Mouse (Mus musculus): ENCODE results near the gene Elp4.

The Elp4 gene

DNA sequence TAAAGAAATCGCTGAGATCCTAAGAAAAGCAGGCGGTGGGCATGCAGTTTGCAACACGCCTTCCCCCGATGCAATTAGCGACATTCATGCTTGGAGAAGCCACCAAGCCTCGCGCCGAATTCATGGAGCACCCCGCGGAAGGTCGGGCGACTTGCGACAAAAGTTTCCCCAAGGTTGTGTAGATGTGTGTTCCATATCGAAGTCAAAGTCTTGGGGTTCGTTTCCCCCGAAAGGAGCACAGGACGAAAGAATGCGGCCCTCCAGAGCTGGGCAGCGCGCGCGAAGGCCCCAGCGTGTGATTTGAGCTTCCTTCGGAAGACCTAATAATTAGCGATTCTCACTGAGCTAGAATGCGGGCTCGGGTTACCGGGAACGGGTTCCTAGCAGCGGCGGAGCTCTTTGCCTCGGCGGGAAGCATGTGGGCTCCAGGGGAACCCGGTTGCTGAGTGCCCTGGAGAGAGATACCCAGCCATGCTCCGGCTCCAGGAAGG, 234.9 kb downstream of the Elp4 start:
- no peak for DNase-seq

DNA sequence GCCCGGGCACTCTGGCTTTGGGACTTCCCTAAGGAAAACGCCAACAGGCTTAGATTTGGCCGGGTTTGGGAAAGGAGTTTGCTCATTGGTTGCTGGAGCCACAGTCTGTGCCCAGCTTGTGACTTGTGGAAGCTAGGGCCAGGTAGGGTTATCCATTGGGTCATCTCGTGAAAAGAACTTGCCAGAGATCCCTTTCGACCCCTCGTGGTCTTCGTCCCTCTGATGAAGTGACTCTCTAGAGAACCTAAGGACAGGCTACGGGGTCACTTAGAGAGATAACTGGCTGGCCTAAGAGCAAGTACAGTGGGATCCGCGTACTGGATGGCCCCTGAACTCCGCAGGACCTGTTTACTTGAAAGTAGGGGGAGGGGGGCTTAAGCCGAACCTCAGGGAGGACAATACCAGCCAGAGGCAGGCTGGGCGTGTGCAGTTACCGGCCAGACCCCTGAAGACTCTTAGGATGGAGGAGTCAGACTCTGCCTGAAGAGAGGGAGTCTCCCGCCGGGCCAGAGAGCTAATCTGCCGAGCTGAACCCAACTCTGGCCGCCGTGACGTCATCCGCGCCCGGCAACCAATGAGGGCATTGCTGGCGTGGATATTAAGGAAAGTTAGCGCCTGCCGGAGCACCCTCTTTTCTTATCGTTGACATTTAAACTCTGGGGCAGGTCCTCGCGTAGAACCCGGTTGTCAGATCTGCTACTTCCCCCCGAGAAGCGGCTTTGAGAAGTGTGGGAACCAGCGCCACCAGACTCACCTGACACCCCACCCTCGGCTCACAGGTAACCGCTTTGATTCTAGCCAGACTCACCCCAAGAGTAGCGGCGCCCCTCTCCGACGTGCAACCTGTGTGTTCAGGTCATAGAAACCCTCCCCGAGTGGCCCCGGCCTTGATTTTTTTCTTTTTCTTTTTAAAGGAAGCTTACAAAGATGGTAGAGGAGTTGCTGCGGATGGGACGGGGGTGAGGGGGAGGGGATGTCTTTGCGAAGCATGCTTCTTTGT, 235.8 kb downstream of the Elp4 start, which contains the start of gene Pax6:
Pax6 (plus strand) TSS at position 630 of the 1,000 bp plus-strand sequence.
- DNase-seq, result no peak

DNA sequence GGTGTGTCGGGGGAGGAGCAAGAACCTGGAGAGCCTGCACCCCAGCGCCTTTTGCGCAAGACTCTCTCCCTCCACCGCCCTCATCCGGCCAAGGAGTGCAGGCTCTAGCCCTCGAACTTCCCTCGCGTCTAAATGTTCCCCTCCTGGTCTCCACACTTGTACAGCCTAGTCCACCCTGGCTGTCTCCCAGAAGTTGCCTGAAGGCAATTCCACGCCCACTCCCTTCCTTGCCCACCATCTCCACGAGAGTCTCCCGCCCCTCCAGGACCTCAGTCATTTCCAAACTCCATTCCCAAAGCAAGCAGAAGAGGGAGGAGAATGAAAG, 236.8 kb downstream of the Elp4 start:
- no peak for DNase-seq

DNA sequence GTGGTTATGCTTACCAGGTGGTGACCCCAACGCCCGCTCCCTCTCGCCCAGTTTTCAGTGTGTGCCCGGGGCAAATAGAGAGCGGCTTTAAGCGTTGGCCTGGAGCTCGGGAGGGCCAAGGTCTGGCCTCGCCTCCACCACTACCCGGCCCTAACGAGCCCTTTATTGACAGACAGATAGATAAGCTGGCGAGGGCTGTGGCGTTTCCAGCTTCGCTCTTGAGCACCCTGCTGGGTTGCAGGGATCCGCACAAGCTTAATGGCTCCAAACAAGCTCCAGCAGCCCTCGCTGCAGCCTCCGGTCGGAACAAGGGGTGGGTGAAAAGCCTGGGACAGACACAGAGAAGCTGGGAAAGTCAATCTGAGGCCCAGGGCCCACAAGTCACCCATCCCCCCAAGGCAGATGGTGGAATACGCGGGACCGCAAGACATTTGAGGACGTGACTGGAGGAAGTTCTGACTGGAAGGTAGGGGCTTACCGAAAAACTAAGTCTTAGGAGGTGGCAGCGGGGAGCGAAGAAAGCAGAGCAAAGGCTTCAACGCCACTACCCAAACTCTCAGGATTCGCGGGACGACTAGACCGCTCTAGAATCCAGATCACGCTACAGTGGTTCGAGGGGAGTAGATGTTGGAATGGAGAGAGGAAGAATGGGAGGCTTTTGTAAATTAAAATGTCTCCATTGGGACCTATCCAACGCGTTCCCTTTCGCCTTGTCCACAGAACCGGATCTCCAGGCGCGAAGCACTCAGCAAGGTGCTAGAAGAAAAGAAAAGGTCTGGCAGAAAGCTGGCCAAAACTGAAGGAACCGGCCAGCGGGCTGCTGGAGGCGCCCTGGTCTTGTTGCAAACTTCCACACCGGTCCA, 237.4 kb downstream of the Elp4 start:
- DNase-seq, result no peak

DNA sequence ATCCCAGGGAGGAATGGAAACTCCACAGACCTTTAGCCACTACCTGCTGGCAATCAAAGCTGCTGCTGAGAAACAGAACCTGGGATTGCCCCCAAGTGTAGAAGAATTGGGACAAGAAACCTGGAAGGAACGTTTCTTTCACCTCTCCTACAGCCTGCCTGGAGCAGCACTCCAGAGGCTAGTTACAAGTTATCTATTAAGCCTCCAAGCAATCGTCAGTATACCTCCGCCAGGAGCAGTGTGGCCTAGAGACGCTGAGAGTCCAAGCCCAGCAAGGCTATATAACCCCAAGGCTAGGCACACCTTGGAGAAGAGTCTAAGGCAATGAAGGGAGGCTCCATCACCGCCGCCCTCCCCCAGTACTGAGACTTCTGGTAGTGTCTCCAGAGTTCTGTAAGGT, 238.0 kb downstream of the Elp4 start:
- DNase-seq, result no peak

GRCm38 (mm10) chr2:105665491-105666250, 238.7 kb downstream of the Elp4 start:
- no peak for DNase-seq

GRCm38 (mm10) chr2:105664996-105665395, 239.4 kb downstream of the Elp4 start:
- DNase-seq, result no peak

- DNase-seq, result no peak
These were observed 241.3 kb downstream of the Elp4 start for GRCm38 (mm10) chr2:105663101-105663511.

- no peak for DNase-seq
These were observed 241.8 kb downstream of the Elp4 start for GRCm38 (mm10) chr2:105662606-105663005.

GRCm38 (mm10) chr2:105662121-105662520, 242.2 kb downstream of the Elp4 start:
- no peak for DNase-seq

GRCm38 (mm10) chr2:105661623-105662066, 242.7 kb downstream of the Elp4 start:
- DNase-seq, result no peak

GRCm38 (mm10) chr2:105660874-105661622, 243.3 kb downstream of the Elp4 start:
- no peak for DNase-seq

DNA sequence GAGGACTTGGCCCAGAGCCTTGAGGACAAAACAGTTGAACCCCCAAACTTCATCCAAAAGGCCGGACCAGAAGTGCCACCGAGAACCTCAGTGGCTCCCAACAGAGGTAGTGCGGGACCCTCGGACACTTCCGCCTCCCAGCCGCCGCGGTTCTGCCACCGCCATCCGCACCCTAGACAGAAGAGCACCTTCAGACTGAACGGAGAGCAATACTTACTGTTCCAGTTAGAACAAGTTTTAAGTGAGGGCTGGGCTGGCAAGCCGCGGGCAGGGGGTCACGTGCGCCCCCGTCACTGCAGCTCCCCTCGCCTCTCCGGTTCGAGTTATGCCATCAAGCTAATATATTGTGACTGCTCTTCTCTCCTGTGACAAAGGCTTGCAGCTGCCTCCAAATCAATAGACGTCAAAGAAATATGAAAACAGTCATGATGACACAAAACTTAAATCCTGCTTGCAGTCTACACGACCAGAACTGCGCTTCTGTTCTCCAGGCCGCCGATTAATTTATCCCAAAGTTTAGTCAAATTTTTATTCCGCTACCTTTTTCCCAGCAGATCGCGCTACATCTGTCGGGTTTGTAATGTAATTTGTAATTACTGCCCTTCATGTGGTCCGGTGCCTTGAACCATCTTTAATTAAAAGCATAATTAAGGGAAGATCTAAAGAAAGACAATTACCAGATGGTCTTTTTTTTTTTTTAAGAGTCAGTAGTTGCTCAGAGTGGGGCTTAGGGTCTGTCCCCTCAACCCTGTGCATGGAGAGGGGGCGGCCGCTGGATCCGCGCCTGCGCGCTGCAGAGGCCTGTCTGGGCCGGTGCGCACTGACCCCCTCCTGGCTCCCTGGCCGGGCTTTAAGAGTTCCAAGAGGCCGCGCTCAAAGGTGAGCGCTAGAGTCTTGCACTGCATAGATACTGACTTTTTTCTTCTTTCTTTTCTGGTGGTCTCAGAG, 244.2 kb downstream of the Elp4 start:
- DNase-seq, result no peak

DNA sequence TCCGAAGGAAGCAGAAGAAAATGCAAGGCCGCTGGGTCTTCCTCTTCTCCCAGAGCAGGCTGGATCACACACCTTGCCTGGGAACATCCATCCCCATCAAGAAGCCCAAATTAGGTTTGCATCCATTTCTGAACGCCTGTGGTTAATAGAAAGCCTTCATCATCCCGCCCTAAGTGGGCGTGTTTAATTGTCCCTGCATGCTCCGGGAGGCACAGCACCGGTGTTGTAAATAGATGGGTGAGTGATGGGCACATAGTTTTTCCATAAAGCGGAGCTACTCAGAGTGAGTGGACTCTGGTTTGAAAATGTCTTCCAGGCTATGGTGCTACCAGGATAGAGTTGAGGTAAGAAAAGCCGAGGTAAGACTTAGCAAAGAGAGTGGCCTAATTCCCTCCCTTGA, 245.0 kb downstream of the Elp4 start:
- DNase-seq, result no peak

DNA sequence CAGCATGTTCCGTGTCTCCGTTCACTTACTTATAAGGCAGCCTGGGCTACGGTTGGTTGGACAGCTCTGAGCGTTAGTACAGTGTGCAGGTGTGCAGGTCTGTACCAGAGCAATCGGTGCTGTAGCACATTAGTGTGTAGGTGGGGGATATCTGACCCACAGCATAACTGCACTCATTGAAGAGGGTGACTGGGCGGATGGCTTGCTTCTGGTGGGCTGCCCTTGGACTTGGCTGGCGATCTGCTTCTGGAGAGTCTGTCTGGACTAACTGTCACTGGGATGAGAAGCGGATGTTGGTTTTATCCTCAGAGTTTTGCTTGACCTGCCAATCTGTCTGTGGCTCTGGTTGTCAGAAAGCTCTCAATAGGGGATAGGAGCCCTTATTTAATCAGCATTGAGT, 247.9 kb downstream of the Elp4 start:
- DNase-seq, result no peak

Data from right cerebral cortex, postnatal 25 days (tissue).